Mouse (Mus musculus): ENCODE results near the gene Cic. TPM values are rescaled to one million over a fixed set of nuclear protein-coding genes. Genes with fewer than 3 reads are reported as not detected.
A peak's percentile ranks its signal among the peaks of the same experiment; 100 is the strongest.

Gene Cic
- polyA plus RNA-seq, 1 experiment from 2014 or later: 18.5 TPM

GRCm38 (mm10) chr7:25294960-25295722 lies 27.6 kb downstream of the Cic start:
- Histone ChIP-seq H3K4me3 (no peak overlapping the region), H3K36me3 (peaks cover 61% of the 10 kb centered on the region), H3K27me3 (ENCODE audit: low read depth, poor library complexity, severe bottlenecking) (no peaks in the 10 kb centered on the region), H3K4me1 (peaks cover 42% of the 10 kb centered on the region), H3K9me3 (replicated peaks) (no peaks in the 10 kb centered on the region), H3K27ac (replicated peaks) (no peak overlapping the region)
- 94% methylated on average over 12 of the region's 12 CpGs for WGBS
- no peak for DNase-seq (ENCODE audit: low spot score)

GRCm38 (mm10) chr7:25296945-25297453 lies 29.5 kb downstream of the Cic start:
- H3K4me3 ChIP-seq: peak overlapping the region; percentile 92
- H3K4me1 ChIP-seq: peaks cover 48% of the 10 kb centered on the region
- DNase-seq (ENCODE audit: low spot score): peak; percentile 53
- H3K9me3 ChIP-seq (replicated peaks): no peaks in the 10 kb centered on the region
- no peaks in the 10 kb centered on the region; the same call in 1 of the 2 replicates for H3K27me3 ChIP-seq (ENCODE audit: low read depth, poor library complexity, severe bottlenecking)
- H3K27ac ChIP-seq (replicated peaks): peak overlapping the region; percentile 99
- peaks cover 43% of the 10 kb centered on the region for H3K36me3 ChIP-seq
- 2% methylated on average over 21 of the region's 21 CpGs for WGBS

- H3K27me3 ChIP-seq (ENCODE audit: low read depth, poor library complexity, severe bottlenecking): peaks cover 1% of the 10 kb centered on the region
- no peaks in the 10 kb centered on the region for H3K9me3 ChIP-seq (replicated peaks)
- H3K27ac ChIP-seq (replicated peaks): peak within 1 kb of the TSS; percentile 99
- peaks cover 44% of the 10 kb centered on the region for H3K4me1 ChIP-seq
- peak within 1 kb of the TSS; percentile 92 for H3K4me3 ChIP-seq
- under 1% methylated on average over 52 of the region's 52 CpGs for WGBS
- H3K36me3 ChIP-seq: peaks cover 36% of the 10 kb centered on the region
- DNase-seq (ENCODE audit: low spot score): peak; percentile 92
Observed at GRCm38 (mm10) chr7:25297454-25298325, 30.2 kb downstream of the Cic start, which contains the start of gene Pafah1b3. Gene Pafah1b3 (minus strand): TSS chr7:25297986.

GRCm38 (mm10) chr7:25301063-25301462 lies 33.6 kb downstream of the Cic start, which contains the start of gene Prr19:
Gene Prr19 (plus strand): TSS chr7:25301411.
- 58% methylated on average over 19 of the region's 19 CpGs for WGBS
- H3K9me3 ChIP-seq (replicated peaks): no peaks in the 10 kb centered on the region
- H3K4me3 ChIP-seq: no peak within 1 kb of the TSS
- no peak within 1 kb of the TSS for H3K27ac ChIP-seq (replicated peaks)
- peaks cover 2% of the 10 kb centered on the region for H3K36me3 ChIP-seq
- H3K27me3 ChIP-seq (ENCODE audit: low read depth, poor library complexity, severe bottlenecking): peaks cover 23% of the 10 kb centered on the region
- peaks cover 46% of the 10 kb centered on the region for H3K4me1 ChIP-seq
- DNase-seq (ENCODE audit: low spot score): peak; percentile 73

- Histone ChIP-seq H3K27ac (replicated peaks) (no peak overlapping the region), H3K4me1 (peaks cover 32% of the 10 kb centered on the region), H3K27me3 (ENCODE audit: low read depth, poor library complexity, severe bottlenecking) (peaks cover 44% of the 10 kb centered on the region), H3K9me3 (replicated peaks) (no peaks in the 10 kb centered on the region), H3K4me3 (no peak overlapping the region), H3K36me3 (no peaks in the 10 kb centered on the region)
- 70% methylated on average over 9 of the region's 9 CpGs for WGBS
- DNase-seq (ENCODE audit: low spot score): no peak
Observed at GRCm38 (mm10) chr7:25303003-25303684, 35.6 kb downstream of the Cic start.

- no peaks in the 10 kb centered on the region for H3K9me3 ChIP-seq (replicated peaks)
- H3K27ac ChIP-seq (replicated peaks): no peak overlapping the region
- 89% methylated on average over 3 of the region's 3 CpGs for WGBS
- no peak overlapping the region for H3K4me3 ChIP-seq
- H3K36me3 ChIP-seq: no peaks in the 10 kb centered on the region
- no peak for DNase-seq (ENCODE audit: low spot score)
- peaks cover 49% of the 10 kb centered on the region for H3K27me3 ChIP-seq (ENCODE audit: low read depth, poor library complexity, severe bottlenecking)
- peaks cover 27% of the 10 kb centered on the region for H3K4me1 ChIP-seq
Observed at GRCm38 (mm10) chr7:25303685-25304006, 36.1 kb downstream of the Cic start.

GRCm38 (mm10) chr7:25305481-25305880 lies 38.0 kb downstream of the Cic start:
- DNase-seq (ENCODE audit: low spot score): no peak
- H3K4me1 ChIP-seq: peaks cover 26% of the 10 kb centered on the region
- no peaks in the 10 kb centered on the region for H3K9me3 ChIP-seq (replicated peaks)
- H3K27me3 ChIP-seq (ENCODE audit: low read depth, poor library complexity, severe bottlenecking): peaks cover 58% of the 10 kb centered on the region
- WGBS: 1% methylated on average over 2 of the region's 2 CpGs
- peak overlapping the region; percentile 78; the same call in 1 of the 2 replicates for H3K27ac ChIP-seq (replicated peaks)
- no peaks in the 10 kb centered on the region for H3K36me3 ChIP-seq
- peak overlapping the region; percentile 73 for H3K4me3 ChIP-seq

GRCm38 (mm10) chr7:25305956-25306613 lies 38.6 kb downstream of the Cic start, which contains the start of gene Tmem145:
Gene Tmem145 (plus strand): TSS chr7:25306106.
- peak; percentile 62 for DNase-seq (ENCODE audit: low spot score)
- peaks cover 22% of the 10 kb centered on the region for H3K4me1 ChIP-seq
- peak within 1 kb of the TSS; percentile 78 for H3K27ac ChIP-seq (replicated peaks)
- no peaks in the 10 kb centered on the region for H3K36me3 ChIP-seq
- H3K4me3 ChIP-seq: peak within 1 kb of the TSS; percentile 73
- under 1% methylated on average over 47 of the region's 47 CpGs for WGBS
- H3K9me3 ChIP-seq (replicated peaks): no peaks in the 10 kb centered on the region
- peaks cover 61% of the 10 kb centered on the region for H3K27me3 ChIP-seq (ENCODE audit: low read depth, poor library complexity, severe bottlenecking)

- DNase-seq (ENCODE audit: low spot score): no peak
- H3K9me3 ChIP-seq (replicated peaks): no peaks in the 10 kb centered on the region
- H3K36me3 ChIP-seq: no peaks in the 10 kb centered on the region
- peaks cover 17% of the 10 kb centered on the region for H3K4me1 ChIP-seq
- 45% methylated on average over 2 of the region's 2 CpGs for WGBS
- H3K4me3 ChIP-seq: peak overlapping the region; percentile 73
- H3K27me3 ChIP-seq (ENCODE audit: low read depth, poor library complexity, severe bottlenecking): peaks cover 66% of the 10 kb centered on the region
- no peak overlapping the region for H3K27ac ChIP-seq (replicated peaks)
Observed at GRCm38 (mm10) chr7:25306614-25306996, 39.1 kb downstream of the Cic start.

GRCm38 (mm10) chr7:25308702-25309318 lies 41.3 kb downstream of the Cic start:
- H3K27ac ChIP-seq (replicated peaks): no peak overlapping the region

GRCm38 (mm10) chr7:25309425-25309824 lies 41.9 kb downstream of the Cic start:
- Histone ChIP-seq H3K36me3 (no peaks in the 10 kb centered on the region), H3K4me3 (no peak overlapping the region), H3K27me3 (ENCODE audit: low read depth, poor library complexity, severe bottlenecking) (peaks cover 80% of the 10 kb centered on the region), H3K27ac (replicated peaks) (no peak overlapping the region), H3K4me1 (peaks cover 17% of the 10 kb centered on the region), H3K9me3 (replicated peaks) (no peaks in the 10 kb centered on the region)
- DNase-seq (ENCODE audit: low spot score): no peak
- 92% methylated on average over 9 of the region's 9 CpGs for WGBS

More at GRCm38 (mm10) chr7:25308702-25309318, 41.3 kb downstream of the Cic start:
- Histone ChIP-seq H3K9me3 (replicated peaks) (no peaks in the 10 kb centered on the region), H3K4me3 (no peak overlapping the region), H3K4me1 (peaks cover 17% of the 10 kb centered on the region), H3K27me3 (ENCODE audit: low read depth, poor library complexity, severe bottlenecking) (peaks cover 75% of the 10 kb centered on the region), H3K36me3 (no peaks in the 10 kb centered on the region)
- 76% methylated on average over 15 of the region's 17 CpGs for WGBS
- DNase-seq (ENCODE audit: low spot score): no peak

Measured in midbrain, embryonic 10.5 days (tissue).